ENCODE assay signal across 10 mouse cellular contexts in the genomic region with DNA sequence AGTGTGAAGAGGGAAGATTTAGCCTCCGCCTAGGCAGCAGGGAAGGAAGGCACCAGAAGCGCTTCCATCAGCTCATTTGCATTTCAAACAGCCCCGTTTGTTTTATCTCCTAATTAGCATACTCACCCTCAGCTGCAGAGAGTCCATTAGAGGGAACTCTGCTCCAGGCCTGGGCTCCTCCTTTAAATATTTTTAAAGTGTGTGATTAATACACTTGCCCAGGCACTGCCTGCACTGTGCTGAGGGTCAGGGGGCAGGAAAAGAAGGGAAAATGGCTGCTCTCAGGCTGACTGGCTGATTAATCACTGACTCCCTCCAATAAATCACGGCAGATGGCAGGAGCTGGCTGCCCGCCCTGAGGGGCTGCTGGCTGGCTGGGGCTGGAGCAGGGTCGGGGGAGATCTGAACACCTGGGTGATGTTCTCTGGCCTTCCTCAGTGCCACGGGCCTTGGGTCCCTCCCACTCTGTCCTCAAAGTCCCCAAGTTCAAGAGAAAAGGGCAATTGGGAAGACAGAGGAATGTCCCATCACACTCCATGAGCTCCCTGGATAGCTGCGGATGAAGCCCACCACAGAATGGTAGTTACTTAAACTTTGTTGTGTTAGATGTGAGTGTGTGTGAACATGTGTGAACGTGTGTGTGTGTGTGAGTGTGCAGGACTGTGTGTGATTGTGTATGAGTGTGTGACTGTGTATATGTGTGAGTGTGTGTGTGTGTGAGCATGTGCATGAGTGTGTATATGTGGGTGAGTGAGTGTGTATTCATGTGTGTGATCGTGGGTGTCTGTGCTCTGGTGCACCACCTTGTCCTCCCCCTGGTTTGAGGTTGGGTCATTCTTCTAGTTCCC.
DNase-seq lines count a peak whose midpoint lies in the region; ATAC-seq and TF ChIP-seq lines count a peak whose summit lies in the region.
"Had no signal": no experiment of that assay in that cellular context is flagged by ENCODE, and none has a peak within 500 bp of the region (broad histone marks: within the 10 kb centered on the region; RNA-seq: fewer than 3 reads in every experiment).

No protein-coding gene starts in this region.

- no peak for TF ChIP-seq CTCF in lung, postnatal 0 days (IDR thresholded peaks at IDR 0.05)

- no peak overlapping the region for H3K4me3 ChIP-seq in hindbrain, embryonic 15.5 days
- H3K4me3 ChIP-seq in neural tube, embryonic 13.5 days: no peak overlapping the region
- no peak overlapping the region for H3K4me3 ChIP-seq in lung, postnatal 0 days (ENCODE audit: low read depth, low read length)
- H3K4me3 ChIP-seq: heart, embryonic 10.5 days; stomach, embryonic 15.5 days had no signal

- H3K9me3 ChIP-seq in hindbrain, embryonic 15.5 days: no peaks in the 10 kb centered on the region
- H3K9me3 ChIP-seq in neural tube, embryonic 13.5 days: no peaks in the 10 kb centered on the region
- H3K9me3 ChIP-seq in lung, postnatal 0 days (ENCODE audit: low read length): no peaks in the 10 kb centered on the region
- H3K9me3 ChIP-seq: heart, embryonic 10.5 days; stomach, embryonic 15.5 days had no signal

- DNase-seq in layer of hippocampus, postnatal 36 days: peak; percentile 21 to 38
- no peak for DNase-seq in layer of hippocampus, postnatal 25 days (ENCODE audit: extremely low spot score in 1 of 2, low spot score in 1 of 2)
- DNase-seq in embryo, embryonic 10.5 days (ENCODE audit: low spot score): peak; percentile 70
- no peak for DNase-seq in spleen, postnatal 10 days (ENCODE audit: low spot score in 2 of 2)
- no peak for DNase-seq in lung, postnatal 0 days (ENCODE audit: low spot score)

- 0 out of 2 replicates have a peak, but pooled peaks cover 4% of the 10 kb centered on the region for H3K27me3 ChIP-seq in hindbrain, embryonic 15.5 days
- 0 out of 2 replicates have a peak, but pooled peaks cover 4% of the 10 kb centered on the region for H3K27me3 ChIP-seq in neural tube, embryonic 13.5 days
- H3K27me3 ChIP-seq in lung, postnatal 0 days (replicated peaks; ENCODE audit: insufficient read depth, low read length): no peaks in the 10 kb centered on the region
- H3K27me3 ChIP-seq: stomach, embryonic 15.5 days had no signal

- H3K36me3 ChIP-seq in hindbrain, embryonic 15.5 days: no peaks in the 10 kb centered on the region
- H3K36me3 ChIP-seq in neural tube, embryonic 13.5 days: no peaks in the 10 kb centered on the region
- no peaks in the 10 kb centered on the region for H3K36me3 ChIP-seq in lung, postnatal 0 days (ENCODE audit: insufficient read depth, low read length)
- H3K36me3 ChIP-seq: heart, embryonic 10.5 days; stomach, embryonic 15.5 days had no signal

- no peak overlapping the region for H3K4me2 ChIP-seq in hindbrain, embryonic 15.5 days
- H3K4me2 ChIP-seq in neural tube, embryonic 13.5 days: peak overlapping the region; percentile 16; the same call in 1 of the 2 replicates
- no peak overlapping the region for H3K4me2 ChIP-seq in lung, postnatal 0 days (replicated peaks; ENCODE audit: low read depth, low read length)
- H3K4me2 ChIP-seq: stomach, embryonic 15.5 days had no signal

- H3K4me1 ChIP-seq in hindbrain, embryonic 15.5 days (replicated peaks): peaks cover 16% of the 10 kb centered on the region
- H3K4me1 ChIP-seq in neural tube, embryonic 13.5 days (replicated peaks): peaks cover 23% of the 10 kb centered on the region
- H3K4me1 ChIP-seq in lung, postnatal 0 days (ENCODE audit: insufficient read depth, low read depth, low read length): no peaks in the 10 kb centered on the region
- H3K4me1 ChIP-seq: stomach, embryonic 15.5 days had no signal

- TF ChIP-seq EP300 in lung, postnatal 0 days (IDR thresholded peaks at IDR 0.05): no peak

- peak overlapping the region; percentile 36; the same call in 1 of the 2 replicates for H3K27ac ChIP-seq in hindbrain, embryonic 15.5 days (replicated peaks)
- peak overlapping the region; percentile 52 for H3K27ac ChIP-seq in neural tube, embryonic 13.5 days (replicated peaks)
- H3K27ac ChIP-seq in lung, postnatal 0 days (ENCODE audit: low read length): no peak overlapping the region
- H3K27ac ChIP-seq: heart, embryonic 10.5 days; stomach, embryonic 15.5 days had no signal

- WGBS in hindbrain, embryonic 15.5 days: 26% methylated on average over 10 of the region's 10 CpGs
- 21% methylated on average over 10 of the region's 10 CpGs for WGBS in neural tube, embryonic 13.5 days
- WGBS in lung, postnatal 0 days: 22% methylated on average over 10 of the region's 10 CpGs

- no peak overlapping the region for H3K9ac ChIP-seq in hindbrain, embryonic 15.5 days
- no peak overlapping the region; the same call in 1 of the 2 replicates for H3K9ac ChIP-seq in neural tube, embryonic 13.5 days
- H3K9ac ChIP-seq in lung, postnatal 0 days (replicated peaks; ENCODE audit: low read depth): no peak overlapping the region
- H3K9ac ChIP-seq: stomach, embryonic 15.5 days had no signal

- ATAC-seq in hindbrain, embryonic 15.5 days (ENCODE audit: low FRiP score, low read depth): peak; percentile 88
- peak; percentile 90 for ATAC-seq in neural tube, embryonic 13.5 days (ENCODE audit: low read depth)
- ATAC-seq in lung, postnatal 0 days: no peak
- no peak for ATAC-seq in megakaryocyte, adult 5-6 weeks (ENCODE audit: poor library complexity, severe bottlenecking)

Comparison
In these comparisons a context has a peak if more than half of its experiments do, and no peak if none do; other contexts are left out.
1. DNase-seq: peak in layer of hippocampus, postnatal 36 days (2 of 2) and embryo, embryonic 10.5 days (single experiment); none in layer of hippocampus, postnatal 25 days (0 of 2), spleen, postnatal 10 days (0 of 2) and lung, postnatal 0 days (single experiment).
2. ATAC-seq: peak in hindbrain, embryonic 15.5 days (single experiment) and neural tube, embryonic 13.5 days (single experiment); none in lung, postnatal 0 days (single experiment) and megakaryocyte, adult 5-6 weeks (single experiment).